Mouse (Mus musculus): ENCODE data around the gene Slc36a1. TPM values are rescaled to one million over a fixed set of nuclear protein-coding genes. Genes with fewer than 3 reads are reported as not detected.

Slc36a1 gene
- polyA plus RNA-seq, 1 experiment from 2014 or later: 1.6 TPM

DNA sequence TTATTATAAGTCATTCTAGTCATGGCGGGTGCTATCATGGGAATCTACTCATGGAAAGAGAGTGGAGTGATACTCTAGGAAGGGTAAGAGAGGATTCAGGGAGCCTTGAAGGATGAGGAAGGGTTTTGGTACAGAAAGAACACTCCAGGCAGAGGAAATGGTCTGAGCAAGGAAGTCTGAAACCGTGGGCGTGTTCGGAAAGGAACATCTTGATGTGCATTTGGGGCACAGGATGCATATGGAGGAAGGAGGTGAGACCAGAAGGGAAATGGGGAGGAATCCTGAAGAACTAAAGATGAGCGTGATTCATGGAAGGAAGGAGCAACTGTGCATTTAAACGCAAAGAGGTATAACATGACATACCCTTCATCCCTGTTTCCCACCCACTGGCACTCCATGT is 64.4 kb downstream of the Slc36a1 start:
- 81% methylated on average over 6 of the region's 6 CpGs for WGBS
- no peak for ATAC-seq (ENCODE audit: insufficient number of reproducible peaks, insufficient read depth, low FRiP score, low read depth)
- H3K27me3 ChIP-seq (ENCODE audit: control insufficient read depth, insufficient read depth, low read length): no peaks in the 10 kb centered on the region
- no peak overlapping the region for H3K27ac ChIP-seq (replicated peaks in 1 of 2; ENCODE audit: control insufficient read depth in 1 of 2, insufficient read depth in 1 of 2, low read depth in 2 of 2, low read length in 2 of 2)
- H3K36me3 ChIP-seq (ENCODE audit: control insufficient read depth, insufficient read depth, low read length): no peaks in the 10 kb centered on the region
- no peaks in the 10 kb centered on the region for H3K9me3 ChIP-seq (ENCODE audit: control insufficient read depth, low read length)
- no peaks in the 10 kb centered on the region; a peak in 1 of 4 replicates for H3K4me1 ChIP-seq (ENCODE audit: control insufficient read depth in 2 of 2, insufficient read depth in 2 of 2, low read length in 2 of 2)
- no peak overlapping the region for H3K4me3 ChIP-seq (ENCODE audit: control insufficient read depth in 1 of 2, insufficient read depth in 1 of 2, low read depth in 1 of 2, low read length in 2 of 2)
- no peak overlapping the region for H3K9ac ChIP-seq (ENCODE audit: low read length)
- H3K4me2 ChIP-seq (ENCODE audit: low read length): no peak overlapping the region

DNA sequence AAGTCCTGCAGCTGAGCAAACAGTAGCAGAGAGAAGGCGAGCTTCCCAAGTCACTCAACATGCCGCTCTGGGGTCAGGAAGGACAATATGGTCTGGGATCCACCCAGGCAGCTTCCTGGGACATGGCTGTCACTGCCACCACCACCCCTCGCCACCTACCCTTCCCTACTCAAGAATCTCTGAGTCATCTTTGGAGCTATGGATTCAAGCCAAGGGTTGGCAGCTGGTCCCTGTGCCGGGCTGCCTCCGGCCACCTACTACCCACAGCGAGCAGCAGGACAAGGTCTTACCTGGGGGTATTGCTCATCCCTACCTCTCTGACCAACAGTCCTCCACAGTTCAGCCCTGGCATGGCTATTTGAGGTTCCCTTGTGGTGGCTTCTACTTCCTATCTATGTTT is 70.6 kb downstream of the Slc36a1 start:
- Histone ChIP-seq H3K27ac (replicated peaks in 1 of 2; ENCODE audit: control insufficient read depth in 1 of 2, insufficient read depth in 1 of 2, low read depth in 2 of 2, low read length in 2 of 2) (no peak overlapping the region), H3K4me1 (ENCODE audit: control insufficient read depth in 2 of 2, insufficient read depth in 2 of 2, low read length in 2 of 2) (no peaks in the 10 kb centered on the region), H3K4me2 (ENCODE audit: low read length) (no peak overlapping the region), H3K27me3 (ENCODE audit: control insufficient read depth, insufficient read depth, low read length) (no peaks in the 10 kb centered on the region), H3K9me3 (ENCODE audit: control insufficient read depth, low read length) (no peaks in the 10 kb centered on the region), H3K4me3 (ENCODE audit: control insufficient read depth in 1 of 2, insufficient read depth in 1 of 2, low read depth in 1 of 2, low read length in 2 of 2) (no peak overlapping the region), H3K9ac (ENCODE audit: low read length) (no peak overlapping the region), H3K36me3 (ENCODE audit: control insufficient read depth, insufficient read depth, low read length) (no peaks in the 10 kb centered on the region)
- 74% methylated on average over 6 of the region's 6 CpGs for WGBS
- ATAC-seq (ENCODE audit: insufficient number of reproducible peaks, insufficient read depth, low FRiP score, low read depth): no peak

Other genes with a start within 250 kb of the Slc36a1 start
- gene Tnip1, start 241.4 kb upstream of the Slc36a1 start, polyA plus RNA-seq (2014; fragmentation: Nextera tagmentation; extraction: Ambion mirVana): 19.3 and 20.5 TPM in 2 replicates
- gene Anxa6, start 170.9 kb upstream of the Slc36a1 start, polyA plus RNA-seq (2014; fragmentation: Nextera tagmentation; extraction: Ambion mirVana): 369 and 384 TPM in 2 replicates
- gene Ccdc69, start 126.2 kb upstream of the Slc36a1 start, polyA plus RNA-seq (2014; fragmentation: Nextera tagmentation; extraction: Ambion mirVana): 25.6 and 26.7 TPM in 2 replicates
- gene Gm2a, start 106.2 kb upstream of the Slc36a1 start, polyA plus RNA-seq (2014; fragmentation: Nextera tagmentation; extraction: Ambion mirVana): 48.2 and 55.7 TPM in 2 replicates
- not detected in 2 replicates for gene Slc36a3, start 52.6 kb upstream of the Slc36a1 start, polyA plus RNA-seq (2014; fragmentation: Nextera tagmentation; extraction: Ambion mirVana)
- 5.2 and 7.3 TPM in 2 replicates for gene Slc36a2, start 19.3 kb upstream of the Slc36a1 start, polyA plus RNA-seq (2014; fragmentation: Nextera tagmentation; extraction: Ambion mirVana)
- gene Fat2, start 132.2 kb downstream of the Slc36a1 start, polyA plus RNA-seq (2014; fragmentation: Nextera tagmentation; extraction: Ambion mirVana): not detected in 2 replicates
- gene Sparc, start 218.8 kb downstream of the Slc36a1 start, polyA plus RNA-seq (2014; fragmentation: Nextera tagmentation; extraction: Ambion mirVana): 1,748 and 1,849 TPM in 2 replicates

Measured in heart, embryonic 14.5 days (tissue).